Mouse (Mus musculus): ENCODE measurements around the gene E2f4. TPM values are rescaled to one million over a fixed set of nuclear protein-coding genes. Genes with fewer than 3 reads are reported as not detected.
A peak's percentile ranks its signal among the peaks of the same experiment; 100 is the strongest.

The E2f4 gene
- total and polyA plus RNA-seq, 2 experiments from 2014 or later: 28.3 to 39.2 TPM

DNA sequence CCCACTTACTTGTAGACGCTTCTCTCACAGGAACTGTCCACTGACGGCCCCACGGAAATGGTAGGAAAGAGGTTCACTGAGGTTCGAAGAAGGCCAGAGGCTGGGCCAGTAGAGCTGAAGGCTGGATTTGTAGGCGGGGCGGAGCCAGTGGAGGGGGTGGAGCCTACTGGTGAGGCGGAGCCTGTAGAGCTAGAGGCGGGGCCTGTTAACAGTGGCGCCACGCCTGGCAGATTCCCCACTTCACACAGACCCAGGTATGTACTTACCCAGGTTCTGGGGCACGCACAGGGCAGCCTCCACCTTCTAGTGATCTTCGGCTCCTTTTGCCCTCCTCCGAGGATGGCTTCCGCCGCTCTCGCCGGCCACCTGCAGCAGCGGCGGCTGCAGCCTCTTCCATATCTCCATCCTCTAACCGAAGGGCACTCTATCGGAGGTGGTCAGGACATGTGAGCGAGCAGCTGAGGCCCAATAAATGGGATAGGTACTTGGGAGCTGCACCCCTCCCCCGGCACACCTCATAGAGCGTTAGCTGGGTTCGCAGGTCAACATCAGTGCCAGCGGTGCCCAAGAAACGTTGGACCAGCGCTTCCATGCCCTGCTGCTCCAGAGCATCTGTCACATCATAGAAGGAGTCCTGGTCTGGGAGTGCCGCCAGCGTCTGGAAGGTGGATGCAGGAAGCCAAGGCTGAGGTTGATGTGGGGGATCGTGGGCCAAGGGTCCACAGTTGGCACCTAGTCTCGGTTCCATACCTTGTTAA, 39.1 kb downstream of the E2f4 start:
- no peak for TF ChIP-seq CTCF (IDR thresholded peaks at IDR 0.05; ENCODE audit: low read depth)
- Histone ChIP-seq H3K4me2 (ENCODE audit: low read depth, low read length) (peak overlapping the region; percentile 1; the same call in 1 of the 2 replicates), H3K9ac (replicated peaks; ENCODE audit: low read length) (no peak overlapping the region), H3K4me3 (ENCODE audit: low read length) (no peak overlapping the region), H3K4me1 (ENCODE audit: insufficient read depth, low read length) (no peaks in the 10 kb centered on the region), H3K36me3 (ENCODE audit: insufficient read depth, low read length) (no peaks in the 10 kb centered on the region), H3K27me3 (ENCODE audit: insufficient read depth, low read length) (no peaks in the 10 kb centered on the region), H3K9me3 (ENCODE audit: low read length) (no peaks in the 10 kb centered on the region), H3K27ac (no peak overlapping the region)
- DNase-seq (ENCODE audit: low spot score) (peak; percentile 51), ATAC-seq (peak; percentile 67)
- 55% methylated on average over 32 of the region's 32 CpGs for WGBS

DNA sequence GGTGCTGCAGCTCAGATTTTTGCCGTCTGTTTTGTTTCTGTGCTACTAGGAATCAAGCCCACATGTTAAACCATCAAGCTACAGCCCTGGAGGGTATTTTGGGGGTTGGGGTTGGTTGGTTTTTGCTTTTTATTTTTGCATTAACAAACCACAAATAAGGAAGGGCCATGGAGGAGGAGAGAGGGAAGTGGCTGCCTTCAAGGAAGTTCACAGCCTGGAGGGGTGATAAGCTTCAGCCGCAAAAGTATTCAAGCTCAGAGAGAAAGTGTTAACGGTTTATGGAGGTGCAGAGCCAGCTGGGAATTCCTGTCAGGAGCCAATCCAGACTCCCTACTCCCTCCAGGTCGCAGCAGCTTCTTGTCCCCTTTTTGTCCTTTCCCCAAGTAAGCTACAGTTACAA, 41.5 kb downstream of the E2f4 start:
- Histone ChIP-seq H3K27ac (no peak overlapping the region), H3K4me1 (ENCODE audit: insufficient read depth, low read length) (no peaks in the 10 kb centered on the region), H3K9ac (replicated peaks; ENCODE audit: low read length) (no peak overlapping the region), H3K4me3 (ENCODE audit: low read length) (no peak overlapping the region), H3K9me3 (ENCODE audit: low read length) (no peaks in the 10 kb centered on the region), H3K4me2 (ENCODE audit: low read depth, low read length) (no peak overlapping the region), H3K36me3 (ENCODE audit: insufficient read depth, low read length) (no peaks in the 10 kb centered on the region), H3K27me3 (ENCODE audit: insufficient read depth, low read length) (no peaks in the 10 kb centered on the region)
- no peak for TF ChIP-seq CTCF (IDR thresholded peaks at IDR 0.05; ENCODE audit: low read depth)
- 72% methylated on average over 4 of the region's 4 CpGs for WGBS
- ATAC-seq: no peak
- DNase-seq (ENCODE audit: low spot score): no peak

GRCm38 (mm10) chr8:105339886-105340635, 42.6 kb downstream of the E2f4 start:
- TF ChIP-seq CTCF (IDR thresholded peaks at IDR 0.05; ENCODE audit: low read depth): no peak
- Histone ChIP-seq H3K4me3 (ENCODE audit: low read length) (no peak overlapping the region), H3K4me1 (ENCODE audit: insufficient read depth, low read length) (no peaks in the 10 kb centered on the region), H3K36me3 (ENCODE audit: insufficient read depth, low read length) (no peaks in the 10 kb centered on the region), H3K4me2 (ENCODE audit: low read depth, low read length) (no peak overlapping the region), H3K9ac (replicated peaks; ENCODE audit: low read length) (no peak overlapping the region), H3K9me3 (ENCODE audit: low read length) (no peaks in the 10 kb centered on the region), H3K27me3 (ENCODE audit: insufficient read depth, low read length) (no peaks in the 10 kb centered on the region), H3K27ac (no peak overlapping the region)
- 81% methylated on average over 6 of the region's 6 CpGs for WGBS
- ATAC-seq (no peak), DNase-seq (ENCODE audit: low spot score) (no peak)

- ATAC-seq (0 out of 2 replicates have a peak, but pooled peaks have one; percentile 3), DNase-seq (ENCODE audit: low spot score) (peak; percentile 62)
- Histone ChIP-seq H3K9me3 (ENCODE audit: low read length) (no peaks in the 10 kb centered on the region), H3K36me3 (ENCODE audit: insufficient read depth, low read length) (no peaks in the 10 kb centered on the region), H3K9ac (replicated peaks; ENCODE audit: low read length) (no peak overlapping the region), H3K27me3 (ENCODE audit: insufficient read depth, low read length) (no peaks in the 10 kb centered on the region), H3K4me3 (ENCODE audit: low read length) (no peak overlapping the region), H3K27ac (no peak overlapping the region), H3K4me1 (ENCODE audit: insufficient read depth, low read length) (0 out of 2 replicates have a peak, but pooled peaks cover under 1% of the 10 kb centered on the region), H3K4me2 (ENCODE audit: low read depth, low read length) (no peak overlapping the region)
- 29% methylated on average over 8 of the region's 8 CpGs for WGBS
- TF ChIP-seq CTCF (IDR thresholded peaks at IDR 0.05; ENCODE audit: low read depth): no peak
Measured at GRCm38 (mm10) chr8:105341399-105341798, 43.9 kb downstream of the E2f4 start.

- Histone ChIP-seq H3K9me3 (ENCODE audit: low read length) (no peaks in the 10 kb centered on the region), H3K36me3 (ENCODE audit: insufficient read depth, low read length) (no peaks in the 10 kb centered on the region), H3K27ac (no peak overlapping the region), H3K4me2 (ENCODE audit: low read depth, low read length) (no peak overlapping the region), H3K4me1 (ENCODE audit: insufficient read depth, low read length) (peaks cover 7% of the 10 kb centered on the region; the same call in 1 of the 2 replicates), H3K9ac (replicated peaks; ENCODE audit: low read length) (no peak overlapping the region), H3K4me3 (ENCODE audit: low read length) (no peak overlapping the region), H3K27me3 (ENCODE audit: insufficient read depth, low read length) (no peaks in the 10 kb centered on the region)
- no peak for DNase-seq (ENCODE audit: low spot score)
- TF ChIP-seq CTCF (IDR thresholded peaks at IDR 0.05; ENCODE audit: low read depth): no peak
- ATAC-seq: no peak
- WGBS: 78% methylated on average over 4 of the region's 4 CpGs
Measured at GRCm38 (mm10) chr8:105342768-105343167, 45.3 kb downstream of the E2f4 start.

DNA sequence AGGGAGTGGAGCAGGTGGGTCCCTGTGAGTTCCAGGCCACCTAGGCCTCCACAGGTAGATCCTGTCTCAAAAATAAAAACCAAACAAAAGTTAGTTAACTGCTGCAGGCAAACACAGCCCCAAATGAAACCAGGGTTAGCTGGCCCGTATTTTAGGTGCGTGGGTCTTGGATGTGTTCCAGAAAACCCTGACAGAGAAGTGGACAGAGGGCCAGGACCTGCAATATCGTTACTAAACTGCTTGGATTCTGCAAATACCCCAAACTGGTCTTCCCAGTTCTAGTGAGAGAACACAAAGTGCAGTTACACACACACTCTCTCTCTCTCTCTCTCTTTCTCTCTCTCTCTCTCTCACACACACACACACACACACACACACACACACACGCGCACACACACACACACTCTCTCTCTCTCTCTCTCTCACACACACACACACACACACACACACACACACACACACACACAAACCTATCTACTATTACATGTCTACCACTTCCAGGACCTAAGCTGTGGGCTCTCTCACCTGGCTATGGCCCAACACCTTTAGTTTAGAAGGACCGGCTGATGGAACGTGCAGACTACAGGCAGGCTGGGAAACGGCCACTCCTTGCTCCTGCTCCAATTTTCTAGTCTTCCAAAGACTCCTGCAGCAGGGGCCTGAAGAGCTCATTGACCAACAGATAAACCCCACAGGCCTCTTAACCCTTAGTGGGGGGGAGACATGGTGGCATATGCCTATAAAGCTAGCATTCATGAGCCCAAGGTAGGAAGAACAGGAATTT, 46.5 kb downstream of the E2f4 start:
- no peak overlapping the region for H3K9ac ChIP-seq (replicated peaks; ENCODE audit: low read length)
- no peaks in the 10 kb centered on the region for H3K36me3 ChIP-seq (ENCODE audit: insufficient read depth, low read length)
- H3K4me2 ChIP-seq (ENCODE audit: low read depth, low read length): no peak overlapping the region
- peaks cover 7% of the 10 kb centered on the region; the same call in 1 of the 2 replicates for H3K4me1 ChIP-seq (ENCODE audit: insufficient read depth, low read length)
- H3K9me3 ChIP-seq (ENCODE audit: low read length): no peaks in the 10 kb centered on the region
- WGBS: 58% methylated on average over 8 of the region's 8 CpGs
- no peaks in the 10 kb centered on the region for H3K27me3 ChIP-seq (ENCODE audit: insufficient read depth, low read length)
- TF ChIP-seq CTCF (IDR thresholded peaks at IDR 0.05; ENCODE audit: low read depth): no peak
- H3K27ac ChIP-seq: no peak overlapping the region
- DNase-seq (ENCODE audit: low spot score) (no peak), ATAC-seq (no peak)
- no peak overlapping the region for H3K4me3 ChIP-seq (ENCODE audit: low read length)
